Mouse (Mus musculus): Measurements from ENCODE around the gene Ogdh. TPM values are rescaled to one million over a fixed set of nuclear protein-coding genes. Genes with fewer than 3 reads are reported as not detected.
A peak's percentile ranks its signal among the peaks of the same experiment; 100 is the strongest.
"Not testable (repeated sequence)": the region's sequence is repeated elsewhere in the genome, so short reads cannot be mapped to it uniquely, and the experiment has no call there.

Gene Ogdh
- polyA plus RNA-seq, 1 experiment from 2014 or later = 112 TPM

DNA sequence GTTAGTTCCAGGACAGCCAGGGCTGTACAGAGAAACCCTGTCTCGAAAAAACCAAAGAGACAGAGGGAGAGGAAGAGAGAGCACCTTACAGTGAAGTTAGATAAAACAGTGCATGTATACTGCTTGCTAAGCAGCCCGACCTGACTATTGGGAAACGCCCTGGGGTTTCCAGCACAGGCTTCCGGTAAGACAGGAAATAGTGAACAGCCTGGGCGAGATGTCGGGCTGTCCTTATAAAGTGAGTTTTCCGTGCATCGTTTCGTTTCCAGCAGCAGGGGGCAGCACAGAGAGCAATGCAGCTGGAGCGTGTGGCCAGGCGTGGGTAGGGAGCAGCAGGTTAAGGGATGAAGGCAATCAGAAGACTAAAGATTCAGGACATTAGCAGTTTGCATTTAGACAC, 74.5 kb downstream of the Ogdh start:
- Histone ChIP-seq H3K9me3 (ENCODE audit: control insufficient read depth, low read length) (no peaks in the 10 kb centered on the region), H3K9ac (ENCODE audit: low read length) (no peak overlapping the region), H3K4me3 (ENCODE audit: low read depth, low read length) (no peak overlapping the region), H3K27ac (ENCODE audit: low read depth) (peak overlapping the region; percentile 22; the same call in 1 of the 2 replicates), H3K4me2 (ENCODE audit: low read length) (no peak overlapping the region), H3K27me3 (replicated peaks; ENCODE audit: control insufficient read depth, insufficient read depth, low read length) (no peaks in the 10 kb centered on the region), H3K36me3 (ENCODE audit: control insufficient read depth, insufficient read depth, low read length) (no peaks in the 10 kb centered on the region), H3K4me1 (replicated peaks; ENCODE audit: control insufficient read depth, insufficient read depth, low read length) (peaks cover 10% of the 10 kb centered on the region)
- 16% methylated on average over 11 of the region's 11 CpGs for WGBS
- DNase-seq (ENCODE audit: low spot score) (peak; percentile 86), ATAC-seq (replicated peaks; ENCODE audit: low FRiP score, low TSS enrichment, low read depth) (peak; percentile 73)

DNA sequence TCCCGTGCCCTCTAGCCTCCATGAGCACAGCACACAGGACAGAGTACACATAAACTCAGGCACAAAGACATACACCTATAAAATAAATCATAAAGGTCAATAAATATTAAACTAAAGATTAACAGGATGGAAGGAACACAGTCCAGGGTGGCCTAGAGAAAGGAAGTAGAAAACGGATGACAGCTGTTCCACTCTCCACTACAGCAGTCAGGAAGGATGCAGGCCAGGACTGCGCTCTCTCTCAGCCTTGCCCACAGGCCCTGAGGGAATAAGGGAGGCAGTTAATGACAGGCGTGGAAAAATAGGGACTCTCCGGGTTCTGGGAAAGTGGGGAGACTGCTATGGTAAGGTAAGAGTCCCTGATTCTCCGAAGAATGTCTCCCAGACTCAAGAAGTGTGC, 75.0 kb downstream of the Ogdh start:
- no peak for DNase-seq (ENCODE audit: low spot score)
- Histone ChIP-seq H3K27me3 (replicated peaks; ENCODE audit: control insufficient read depth, insufficient read depth, low read length) (no peaks in the 10 kb centered on the region), H3K4me1 (replicated peaks; ENCODE audit: control insufficient read depth, insufficient read depth, low read length) (peaks cover 10% of the 10 kb centered on the region), H3K4me2 (ENCODE audit: low read length) (no peak overlapping the region), H3K27ac (ENCODE audit: low read depth) (peak overlapping the region; percentile 22; the same call in 1 of the 2 replicates), H3K4me3 (ENCODE audit: low read depth, low read length) (no peak overlapping the region), H3K9ac (ENCODE audit: low read length) (no peak overlapping the region), H3K9me3 (ENCODE audit: control insufficient read depth, low read length) (no peaks in the 10 kb centered on the region), H3K36me3 (ENCODE audit: control insufficient read depth, insufficient read depth, low read length) (no peaks in the 10 kb centered on the region)
- 46% methylated on average over 6 of the region's 6 CpGs for WGBS
- ATAC-seq (replicated peaks; ENCODE audit: low FRiP score, low TSS enrichment, low read depth) = peak; percentile 51; the same call in 1 of the 2 replicates

DNA sequence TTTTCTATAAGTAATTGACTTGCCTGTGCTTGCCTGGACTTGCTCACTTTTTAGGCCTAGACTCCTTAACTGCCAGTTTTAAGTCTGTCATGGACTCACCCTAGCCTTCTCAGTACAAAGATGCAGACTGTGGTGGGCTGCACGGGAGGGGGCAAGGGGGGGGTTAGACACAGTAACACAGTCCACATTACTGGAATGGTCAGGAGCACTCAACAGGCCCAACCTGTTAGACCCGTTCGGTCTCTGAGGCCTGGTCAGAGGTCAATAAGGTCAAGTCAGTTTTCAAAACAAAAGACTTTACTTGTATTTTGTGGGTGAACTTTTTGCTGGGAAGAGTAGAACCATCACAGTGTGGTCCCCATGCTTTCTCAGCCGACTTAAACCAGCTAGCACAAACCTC, 75.7 kb downstream of the Ogdh start:
- Histone ChIP-seq H3K36me3 (ENCODE audit: control insufficient read depth, insufficient read depth, low read length) (no peaks in the 10 kb centered on the region), H3K4me2 (ENCODE audit: low read length) (no peak overlapping the region), H3K27me3 (replicated peaks; ENCODE audit: control insufficient read depth, insufficient read depth, low read length) (no peaks in the 10 kb centered on the region), H3K4me1 (replicated peaks; ENCODE audit: control insufficient read depth, insufficient read depth, low read length) (peaks cover 10% of the 10 kb centered on the region), H3K4me3 (ENCODE audit: low read depth, low read length) (no peak overlapping the region), H3K27ac (ENCODE audit: low read depth) (no peak overlapping the region), H3K9ac (ENCODE audit: low read length) (no peak overlapping the region), H3K9me3 (ENCODE audit: control insufficient read depth, low read length) (no peaks in the 10 kb centered on the region)
- 48% methylated on average over 4 of the region's 4 CpGs for WGBS
- DNase-seq (ENCODE audit: low spot score) = no peak
- ATAC-seq (replicated peaks; ENCODE audit: low FRiP score, low TSS enrichment, low read depth) = no peak

DNA sequence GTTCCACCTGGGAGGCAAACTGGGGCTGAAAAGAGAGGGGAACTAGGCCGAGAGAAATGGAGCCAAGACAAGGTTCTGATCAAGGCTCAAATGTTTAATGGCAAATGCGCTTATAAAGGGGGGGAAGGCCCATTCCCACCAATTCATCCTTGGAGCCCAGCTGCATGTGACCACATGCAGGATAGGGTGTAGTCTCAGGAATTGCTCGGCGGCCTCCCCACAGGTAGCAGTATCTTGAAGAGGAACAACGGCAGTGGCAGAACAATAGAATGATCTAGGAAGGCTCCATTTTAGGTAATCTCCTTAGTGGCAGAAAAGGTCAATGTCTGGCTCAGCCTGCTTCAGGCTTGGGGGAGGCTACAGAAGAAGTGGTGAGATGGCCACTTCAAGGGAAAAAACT, 76.6 kb downstream of the Ogdh start:
- not testable (repeated sequence) for H3K36me3 ChIP-seq (ENCODE audit: control insufficient read depth, insufficient read depth, low read length); H3K27ac ChIP-seq (ENCODE audit: low read depth); H3K4me3 ChIP-seq (ENCODE audit: low read depth, low read length); H3K4me1 ChIP-seq (replicated peaks; ENCODE audit: control insufficient read depth, insufficient read depth, low read length); H3K9ac ChIP-seq (ENCODE audit: low read length); H3K4me2 ChIP-seq (ENCODE audit: low read length); H3K9me3 ChIP-seq (ENCODE audit: control insufficient read depth, low read length); H3K27me3 ChIP-seq (replicated peaks; ENCODE audit: control insufficient read depth, insufficient read depth, low read length); DNase-seq (ENCODE audit: low spot score); ATAC-seq (replicated peaks; ENCODE audit: low FRiP score, low TSS enrichment, low read depth)
- 87% methylated on average over 5 of the region's 5 CpGs for WGBS

DNA sequence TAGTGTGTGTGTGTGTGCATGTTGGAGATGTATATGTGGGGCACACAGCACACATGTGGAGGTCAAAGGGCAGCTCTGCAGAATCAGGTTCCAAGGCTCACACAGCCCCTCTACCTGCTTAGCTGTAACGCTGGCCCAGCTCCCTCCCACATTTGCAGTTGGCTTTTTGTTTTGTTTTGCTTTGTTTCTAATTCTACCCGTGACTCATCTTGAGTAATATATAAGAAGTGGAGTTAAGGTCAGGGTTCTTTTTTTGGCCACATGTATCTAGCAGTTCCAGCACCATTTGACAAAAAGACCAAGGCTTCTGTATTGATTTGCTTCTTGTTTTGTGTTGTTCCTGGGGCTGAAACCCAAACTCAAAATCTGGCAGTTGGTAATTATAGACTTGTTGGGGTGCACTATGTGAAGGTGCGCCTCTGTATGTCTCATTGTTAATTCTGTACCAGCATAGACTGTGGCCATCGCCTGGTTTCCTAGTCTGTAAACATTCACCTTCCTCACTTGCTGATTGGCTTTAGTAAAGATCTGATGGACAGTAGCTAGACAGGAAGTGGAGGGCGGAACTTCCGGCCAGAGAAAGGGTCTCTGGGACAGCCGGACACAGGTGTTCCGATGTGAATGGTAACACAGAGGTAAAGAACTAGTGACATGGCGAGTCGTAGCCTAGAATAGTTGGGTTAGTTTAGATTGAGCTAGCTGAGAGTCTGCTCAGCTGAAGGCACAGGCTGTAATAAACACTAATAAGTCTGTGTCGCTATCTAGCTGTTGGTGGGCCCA, 80.1 kb downstream of the Ogdh start:
- Histone ChIP-seq H3K4me2 (ENCODE audit: low read length) (no peak overlapping the region), H3K4me1 (replicated peaks; ENCODE audit: control insufficient read depth, insufficient read depth, low read length) (0 out of 2 replicates have a peak, but pooled peaks cover under 1% of the 10 kb centered on the region), H3K9ac (ENCODE audit: low read length) (no peak overlapping the region), H3K27ac (ENCODE audit: low read depth) (no peak overlapping the region), H3K9me3 (ENCODE audit: control insufficient read depth, low read length) (no peaks in the 10 kb centered on the region), H3K36me3 (ENCODE audit: control insufficient read depth, insufficient read depth, low read length) (no peaks in the 10 kb centered on the region), H3K4me3 (ENCODE audit: low read depth, low read length) (no peak overlapping the region), H3K27me3 (replicated peaks; ENCODE audit: control insufficient read depth, insufficient read depth, low read length) (no peaks in the 10 kb centered on the region)
- 79% methylated on average over 11 of the region's 11 CpGs for WGBS
- no peak for DNase-seq (ENCODE audit: low spot score)
- no peak for ATAC-seq (replicated peaks; ENCODE audit: low FRiP score, low TSS enrichment, low read depth)

DNA sequence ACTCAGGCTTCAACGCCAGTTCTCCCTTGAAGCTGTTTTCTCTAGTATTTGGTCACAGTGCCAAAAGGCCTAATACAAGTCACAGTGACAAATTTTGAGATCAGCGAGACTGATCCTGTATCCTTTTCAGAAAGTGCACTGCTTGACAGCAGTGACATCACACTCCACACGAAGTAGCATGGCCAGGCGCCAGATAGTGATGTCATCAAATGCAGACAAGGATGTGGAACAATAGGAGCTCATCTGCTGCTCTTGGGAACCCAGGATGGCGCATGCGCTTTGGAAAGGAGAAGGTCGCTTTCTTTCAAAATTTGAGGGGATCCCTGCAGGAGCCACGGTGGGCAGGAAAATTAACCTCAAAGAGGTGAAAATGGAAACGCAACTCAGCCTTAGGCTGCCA, 81.4 kb downstream of the Ogdh start:
- ATAC-seq (replicated peaks; ENCODE audit: low FRiP score, low TSS enrichment, low read depth) = no peak

DNA sequence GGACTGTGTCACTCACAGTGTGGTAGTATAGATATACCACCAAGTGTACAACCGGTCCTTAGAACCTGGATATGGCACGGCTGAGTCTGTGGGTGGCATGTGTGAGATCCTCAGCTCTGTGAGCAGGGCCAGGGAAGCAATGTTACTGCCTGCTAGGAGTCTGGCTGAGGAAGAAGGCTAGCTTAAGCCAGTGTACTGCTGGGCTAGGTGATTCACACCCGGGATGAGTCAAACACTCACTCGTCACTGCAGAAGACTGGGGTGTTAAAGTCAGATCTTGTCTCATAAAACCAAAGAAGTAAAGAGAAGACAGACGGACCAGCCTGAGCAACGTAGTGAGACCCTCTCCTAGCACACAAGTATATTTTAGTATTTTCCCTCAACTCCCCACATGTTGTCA, 89.5 kb downstream of the Ogdh start:
- Histone ChIP-seq H3K4me1 (replicated peaks; ENCODE audit: control insufficient read depth, insufficient read depth, low read length) (no peaks in the 10 kb centered on the region), H3K9ac (ENCODE audit: low read length) (no peak overlapping the region), H3K36me3 (ENCODE audit: control insufficient read depth, insufficient read depth, low read length) (no peaks in the 10 kb centered on the region), H3K27me3 (replicated peaks; ENCODE audit: control insufficient read depth, insufficient read depth, low read length) (no peaks in the 10 kb centered on the region), H3K27ac (ENCODE audit: low read depth) (no peak overlapping the region), H3K4me2 (ENCODE audit: low read length) (no peak overlapping the region), H3K9me3 (ENCODE audit: control insufficient read depth, low read length) (no peaks in the 10 kb centered on the region), H3K4me3 (ENCODE audit: low read depth, low read length) (no peak overlapping the region)
- ATAC-seq (replicated peaks; ENCODE audit: low FRiP score, low TSS enrichment, low read depth) = no peak
- DNase-seq (ENCODE audit: low spot score) = no peak
- WGBS = 80% methylated on average over 6 of the region's 6 CpGs

More for the DNA sequence above, 81.4 kb downstream of the Ogdh start:
- 90% methylated on average over 9 of the region's 9 CpGs for WGBS
- no peak overlapping the region for H3K4me3 ChIP-seq (ENCODE audit: low read depth, low read length)
- no peaks in the 10 kb centered on the region for H3K27me3 ChIP-seq (replicated peaks; ENCODE audit: control insufficient read depth, insufficient read depth, low read length)
- no peak overlapping the region for H3K4me2 ChIP-seq (ENCODE audit: low read length)
- H3K27ac ChIP-seq (ENCODE audit: low read depth) = no peak overlapping the region
- no peak for DNase-seq (ENCODE audit: low spot score)
- H3K4me1 ChIP-seq (replicated peaks; ENCODE audit: control insufficient read depth, insufficient read depth, low read length) = no peaks in the 10 kb centered on the region
- no peaks in the 10 kb centered on the region for H3K36me3 ChIP-seq (ENCODE audit: control insufficient read depth, insufficient read depth, low read length)
- H3K9me3 ChIP-seq (ENCODE audit: control insufficient read depth, low read length) = no peaks in the 10 kb centered on the region
- no peak overlapping the region for H3K9ac ChIP-seq (ENCODE audit: low read length)

DNA sequence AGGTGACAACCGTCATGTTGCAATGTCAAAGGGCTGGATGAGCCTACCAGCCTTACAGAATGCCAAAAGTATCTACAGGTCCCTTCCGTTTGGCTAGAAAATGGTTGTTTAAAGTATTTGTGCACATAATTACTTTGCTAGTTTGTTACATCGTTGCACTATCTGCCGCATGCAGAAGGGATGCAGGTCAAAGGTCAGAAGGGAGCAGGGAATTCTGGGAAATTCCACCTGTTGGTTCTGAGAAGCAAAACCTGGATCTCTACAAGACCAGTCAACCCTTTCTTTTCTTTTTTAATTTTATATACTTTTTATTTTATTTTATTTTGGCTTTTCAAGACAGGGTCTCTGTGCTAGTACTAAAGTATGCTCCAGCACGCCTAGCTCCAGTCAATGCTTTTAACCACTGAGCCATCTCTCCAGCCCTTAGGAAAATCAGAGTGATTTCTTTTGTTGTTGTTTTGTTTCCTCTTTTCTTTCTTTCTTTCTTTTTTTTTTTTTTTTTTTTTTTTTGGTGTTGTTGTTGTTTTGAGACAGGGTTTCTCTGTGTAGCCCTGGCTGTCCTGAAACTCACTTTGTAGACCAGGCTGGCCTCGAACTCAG, 96.8 kb downstream of the Ogdh start:
- peak overlapping the region; percentile 69 for H3K4me2 ChIP-seq (ENCODE audit: low read length)
- 0 out of 2 replicates have a peak, but pooled peaks cover 9% of the 10 kb centered on the region for H3K4me1 ChIP-seq (replicated peaks; ENCODE audit: control insufficient read depth, insufficient read depth, low read length)
- no peak overlapping the region for H3K4me3 ChIP-seq (ENCODE audit: low read depth, low read length)
- no peak overlapping the region for H3K9ac ChIP-seq (ENCODE audit: low read length)
- H3K36me3 ChIP-seq (ENCODE audit: control insufficient read depth, insufficient read depth, low read length) = no peaks in the 10 kb centered on the region
- no peaks in the 10 kb centered on the region for H3K9me3 ChIP-seq (ENCODE audit: control insufficient read depth, low read length)
- DNase-seq (ENCODE audit: low spot score) (no peak), ATAC-seq (replicated peaks; ENCODE audit: low FRiP score, low TSS enrichment, low read depth) (no peak)
- peak overlapping the region; percentile 94 for H3K27ac ChIP-seq (ENCODE audit: low read depth)
- H3K27me3 ChIP-seq (replicated peaks; ENCODE audit: control insufficient read depth, insufficient read depth, low read length) = no peaks in the 10 kb centered on the region
- WGBS = 90% methylated on average over 6 of the region's 6 CpGs

Data from intestine, embryonic 14.5 days (tissue).